Mouse (Mus musculus): ENCODE data around the gene 4930404N11Rik.

GRCm38 (mm10) chr10:81375322-81375721 is 9.7 kb upstream of the 4930404N11Rik start:
- no peak for TF ChIP-seq CTCF (IDR thresholded peaks at IDR 0.05; ENCODE audit: low read depth)
- TF ChIP-seq EP300 (optimal IDR thresholded peaks at IDR 0.05): no peak
